ENCODE assay signal across 16 mouse cellular contexts in the genomic region with DNA sequence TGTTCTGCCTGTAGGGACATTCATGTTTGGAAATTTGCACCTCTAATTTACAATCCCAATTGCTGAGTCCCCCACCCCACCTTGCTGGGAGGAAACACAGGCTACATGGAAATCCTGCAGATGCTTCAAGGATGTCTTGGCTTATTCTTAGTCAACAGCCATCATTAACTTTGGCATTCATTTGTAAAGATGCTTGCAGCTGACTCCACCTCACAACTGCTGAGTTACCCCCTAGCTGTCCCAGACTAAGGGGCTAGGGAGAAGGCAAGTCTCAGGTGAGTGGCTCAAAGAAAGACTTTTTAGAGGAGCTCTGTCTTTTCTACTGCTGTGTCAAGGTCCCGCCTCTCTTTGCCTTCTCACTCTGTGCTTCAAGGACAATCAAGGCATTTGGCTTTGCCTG.
"Had no signal": no experiment of that assay in that cellular context is flagged by ENCODE, and none has a peak within 500 bp of the region (broad histone marks: within the 10 kb centered on the region; RNA-seq: fewer than 3 reads in every experiment).

No protein-coding gene starts in this region.

- H3K27ac ChIP-seq: lung, embryonic 15.5 days; macrophage; midbrain, embryonic 12.5 days; neural tube, embryonic 12.5 days; stomach, embryonic 15.5 days; stomach, postnatal 0 days had no signal

- H3K9me3 ChIP-seq: lung, embryonic 15.5 days; midbrain, embryonic 12.5 days; neural tube, embryonic 12.5 days; stomach, embryonic 15.5 days had no signal

- H3K9ac ChIP-seq: lung, embryonic 15.5 days; midbrain, embryonic 12.5 days; neural tube, embryonic 12.5 days; stomach, embryonic 15.5 days had no signal

- H3K27me3 ChIP-seq: lung, embryonic 15.5 days; megakaryocyte, embryonic 14.5 days; midbrain, embryonic 12.5 days; neural tube, embryonic 12.5 days; stomach, embryonic 15.5 days had no signal

- H3K4me1 ChIP-seq: lung, embryonic 15.5 days; megakaryocyte, embryonic 14.5 days; midbrain, embryonic 12.5 days; neural tube, embryonic 12.5 days; stomach, embryonic 15.5 days had no signal

- H3K4me3 ChIP-seq: lung, embryonic 15.5 days; megakaryocyte, embryonic 14.5 days; midbrain, embryonic 12.5 days; neural tube, embryonic 12.5 days; stomach, embryonic 15.5 days had no signal

- ATAC-seq: lung, postnatal 0 days had no signal

- DNase-seq: lung, adult 2 months; lung, postnatal 14 days; lung, postnatal 36 days; midbrain, embryonic 14.5 days; right cerebral cortex, postnatal 14 days; thymus, adult 2 months; thymus, postnatal 25 days; thymus, postnatal 4 days had no signal

- H3K4me2 ChIP-seq: lung, embryonic 15.5 days; midbrain, embryonic 12.5 days; neural tube, embryonic 12.5 days; stomach, embryonic 15.5 days had no signal

- H3K36me3 ChIP-seq: lung, embryonic 15.5 days; midbrain, embryonic 12.5 days; neural tube, embryonic 12.5 days; stomach, embryonic 15.5 days had no signal
